Mouse (Mus musculus) kidney, adult 2 months (tissue): ENCODE data around the gene Gm20431. TPM values are rescaled to one million over a fixed set of nuclear protein-coding genes. Genes with fewer than 3 reads are reported as not detected.

Experiments used
- DNase-seq: peaks from one replicate; pipeline ENCODE4 v3.0.0; 2021
- H3K27ac ChIP-seq: fragments of 200-500 bp; 2 replicates; pipeline ENCODE4 v1.5.1; 2012; ENCODE audit warnings: low read depth, low read length, control low read depth, inconsistent platforms; ENCODE audit not compliant: insufficient read depth
- H3K27me3 ChIP-seq: fragments of 200-500 bp; replicated peaks from 2 replicates; pipeline ENCODE4 v1.6.1; 2012; ENCODE audit warnings: mild to moderate bottlenecking, moderate library complexity, low read length, inconsistent platforms; ENCODE audit not compliant: control insufficient read depth, insufficient read depth
- H3K36me3 ChIP-seq: fragments of 200-500 bp; 2 replicates; pipeline ENCODE4 v1.6.1; 2012; ENCODE audit warnings: mild to moderate bottlenecking, moderate library complexity, low read length, inconsistent platforms; ENCODE audit not compliant: control insufficient read depth, insufficient read depth
- H3K4me1 ChIP-seq: fragments of 200-500 bp; 2 replicates; pipeline ENCODE4 v1.6.1; 2011; ENCODE audit warnings: low read length; ENCODE audit not compliant: control insufficient read depth, insufficient read depth
- H3K4me3 ChIP-seq: fragments of 200-500 bp; 2 replicates; pipeline ENCODE4 v1.5.1; 2011; ENCODE audit warnings: mild to moderate bottlenecking, low read depth, low read length, control low read depth; ENCODE audit not compliant: insufficient read depth
- CTCF ChIP-seq: fragments of 200-500 bp; conservative IDR thresholded peaks from 2 replicates; pipeline ENCODE4 v1.5.1; 2011; ENCODE audit warnings: low read depth, mild to moderate bottlenecking, control low read depth, low read length, moderate library complexity, mixed read lengths; ENCODE audit not compliant: insufficient read depth, insufficient read length
- POLR2A ChIP-seq: fragments of 200-500 bp; IDR thresholded peaks from one replicate; pipeline ENCODE4 v1.6.1; 2011; ENCODE audit warnings: low read depth, low read length, control low read depth
- WGBS: fragments of 180-500 bp; shearing (Covaris S2); methylation state at CpG from one replicate; pipeline ENCODE4 v1.1.7; 2018; 5-methylcytosine and 5-hydroxymethylcytosine counted together
- polyA plus RNA-seq: library from polyadenylated mRNA; depleted of rRNA; stranded (reverse); fragments of >200 nt; gene quantifications from 2 replicates; pipeline ENCODE4 v1.2.3, GENCODE M21; 2012

Gene Gm20431
- polyA plus RNA-seq, 1 experiment, result 30.7 TPM

DNA sequence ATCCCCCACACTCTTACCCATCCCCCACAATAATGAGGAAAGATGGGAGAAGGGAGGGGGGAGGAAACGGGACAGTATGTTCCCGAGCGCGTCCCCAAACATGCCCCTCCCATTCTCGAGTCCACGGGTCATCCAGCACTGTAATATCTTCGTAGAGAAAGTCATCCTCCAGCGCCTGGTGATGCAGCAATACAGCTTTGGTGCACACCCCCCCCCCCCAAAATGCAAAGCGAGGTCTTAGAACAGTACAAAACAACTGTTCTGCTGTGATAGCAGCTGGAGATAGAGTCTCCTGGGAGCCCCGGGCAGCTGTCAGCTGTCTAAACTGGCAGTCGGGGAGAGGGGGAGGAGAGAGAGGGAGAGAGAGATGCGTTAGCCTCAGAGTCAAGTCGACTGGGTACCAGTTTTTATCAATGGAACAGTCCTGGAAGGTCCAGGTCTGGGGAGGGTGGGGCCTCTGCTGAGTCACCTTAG is 11.0 kb upstream of the Gm20431 start:
- Histone ChIP-seq H3K4me3 (no peak overlapping the region), H3K27ac (no peak overlapping the region), H3K4me1 (peaks cover 24% of the 10 kb centered on the region), H3K36me3 (no peaks in the 10 kb centered on the region), H3K27me3 (no peaks in the 10 kb centered on the region)
- 21% methylated on average over 13 of the region's 13 CpGs for WGBS
- no peak for TF ChIP-seq CTCF
- no peak for TF ChIP-seq POLR2A
- peak; percentile 46 for DNase-seq

DNA sequence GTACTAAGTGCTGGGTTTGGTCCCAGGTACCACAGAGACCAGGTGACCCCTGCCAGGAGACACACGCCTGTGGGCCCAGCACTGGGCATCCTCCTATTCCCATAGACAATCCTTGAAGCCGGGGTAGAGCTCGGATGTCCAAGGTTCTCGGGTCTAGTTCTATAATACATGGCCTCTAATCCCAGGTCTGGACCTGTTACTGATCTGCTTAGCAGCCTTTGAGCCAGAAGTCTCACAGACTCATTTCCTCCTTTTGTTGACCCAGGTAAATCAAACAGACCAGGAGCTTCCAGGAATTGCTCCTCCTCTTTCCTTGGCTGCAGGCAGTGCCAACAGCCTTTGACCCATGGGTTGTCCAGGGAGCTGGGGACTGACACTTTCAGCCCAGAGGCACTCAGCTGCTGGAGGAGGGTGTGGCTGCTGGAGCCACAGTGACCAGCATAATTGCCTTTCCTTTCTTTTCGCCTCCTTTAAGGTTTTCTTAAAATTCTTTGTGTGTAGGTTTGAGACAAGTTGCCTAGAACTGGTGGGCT is 9.9 kb upstream of the Gm20431 start:
- DNase-seq, result peak; percentile 95

DNA sequence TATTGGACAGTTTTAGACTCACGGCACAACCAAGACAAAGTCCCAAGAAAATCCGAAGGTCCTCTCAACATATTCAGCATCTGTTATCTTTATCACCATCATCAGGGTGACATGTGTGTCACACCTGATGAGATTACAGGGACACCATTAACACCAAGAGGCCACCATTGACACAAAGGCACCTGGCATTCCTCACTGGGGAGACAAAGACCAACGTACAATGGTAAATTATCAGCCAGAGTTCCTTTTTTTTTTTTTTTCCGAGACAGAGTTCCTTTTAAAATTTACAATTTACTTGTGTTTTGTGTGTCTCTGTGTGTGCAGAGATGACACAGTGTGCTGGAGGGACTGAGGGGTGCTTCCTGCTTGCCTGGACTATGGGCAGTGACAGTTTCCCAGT is 8.1 kb upstream of the Gm20431 start:
- DNase-seq, result peak; percentile 56
- Histone ChIP-seq H3K27ac (peak overlapping the region; percentile 46), H3K36me3 (no peaks in the 10 kb centered on the region), H3K4me3 (no peak overlapping the region), H3K27me3 (no peaks in the 10 kb centered on the region), H3K4me1 (peaks cover 25% of the 10 kb centered on the region)
- TF ChIP-seq CTCF (no peak), POLR2A (no peak)
- 44% methylated on average over 4 of the region's 4 CpGs for WGBS

More for the DNA sequence above, 9.9 kb upstream of the Gm20431 start:
- 43% methylated on average over 5 of the region's 5 CpGs for WGBS
- H3K36me3 ChIP-seq, result no peaks in the 10 kb centered on the region
- H3K27me3 ChIP-seq, result no peaks in the 10 kb centered on the region
- TF ChIP-seq CTCF, result no peak
- no peak for TF ChIP-seq POLR2A
- peaks cover 25% of the 10 kb centered on the region for H3K4me1 ChIP-seq
- H3K27ac ChIP-seq, result peak overlapping the region; percentile 90
- no peak overlapping the region for H3K4me3 ChIP-seq

- peak; percentile 92 for DNase-seq
- peaks cover 25% of the 10 kb centered on the region for H3K4me1 ChIP-seq
- 53% methylated on average over 5 of the region's 5 CpGs for WGBS
- H3K27me3 ChIP-seq, result no peaks in the 10 kb centered on the region
- H3K4me3 ChIP-seq, result no peak overlapping the region
- H3K27ac ChIP-seq, result peak overlapping the region; percentile 82
- H3K36me3 ChIP-seq, result no peaks in the 10 kb centered on the region
- TF ChIP-seq POLR2A, result no peak
- TF ChIP-seq CTCF, result no peak
These were observed 7.1 kb upstream of the Gm20431 start for GRCm38 (mm10) chr2:167668426-167668825.

- TF ChIP-seq CTCF, result no peak
- no peak for TF ChIP-seq POLR2A
- H3K36me3 ChIP-seq, result no peaks in the 10 kb centered on the region
- WGBS, result 46% methylated on average over 18 of the region's 18 CpGs
- H3K27ac ChIP-seq, result peak overlapping the region; percentile 89
- peak; percentile 95 for DNase-seq
- no peak overlapping the region for H3K4me3 ChIP-seq
- peaks cover 20% of the 10 kb centered on the region for H3K4me1 ChIP-seq
- H3K27me3 ChIP-seq, result no peaks in the 10 kb centered on the region
These were observed 4.8 kb upstream of the Gm20431 start for GRCm38 (mm10) chr2:167665972-167666713.

- H3K4me3 ChIP-seq, result peak overlapping the region; percentile 51; the same call in 1 of the 2 replicates
- peak overlapping the region; percentile 58 for H3K27ac ChIP-seq
- H3K36me3 ChIP-seq, result no peaks in the 10 kb centered on the region
- TF ChIP-seq CTCF (no peak), POLR2A (no peak)
- H3K27me3 ChIP-seq, result no peaks in the 10 kb centered on the region
- H3K4me1 ChIP-seq, result peaks cover 21% of the 10 kb centered on the region
- DNase-seq, result peak; percentile 89
- WGBS, result 46% methylated on average over 6 of the region's 6 CpGs
These were observed 1.4 kb upstream of the Gm20431 start for GRCm38 (mm10) chr2:167662713-167663112.

DNA sequence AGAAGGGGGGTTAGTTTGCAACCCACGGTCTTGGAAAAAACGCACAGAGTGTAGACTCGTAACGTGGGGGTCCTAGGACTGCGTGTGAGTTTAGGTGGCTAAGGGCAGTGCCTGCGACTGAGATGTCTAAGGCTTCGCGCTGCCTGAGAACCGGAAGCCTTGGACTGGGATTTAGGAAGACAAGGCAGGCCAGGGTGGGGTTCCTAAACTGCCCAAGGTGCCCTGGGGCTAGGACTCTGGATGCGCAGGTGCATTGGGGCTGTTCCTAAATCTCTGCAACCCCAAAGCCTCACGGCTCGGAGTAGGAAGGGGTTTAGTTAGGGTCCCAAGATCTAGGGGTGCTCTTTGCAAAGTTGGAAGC is 705 bp downstream of the Gm20431 start:
- peaks cover 33% of the 10 kb centered on the region for H3K4me1 ChIP-seq
- H3K27ac ChIP-seq, result peak overlapping the region; percentile 86
- no peaks in the 10 kb centered on the region for H3K36me3 ChIP-seq
- no peak for TF ChIP-seq CTCF
- TF ChIP-seq POLR2A, result no peak
- peak overlapping the region; percentile 83 for H3K4me3 ChIP-seq
- 3% methylated on average over 12 of the region's 12 CpGs for whole genome bisulfite sequencing
- DNase-seq, result no peak
- H3K27me3 ChIP-seq, result no peaks in the 10 kb centered on the region
